Mouse (Mus musculus) bone marrow macrophage, adult 2 months (primary cell): ENCODE measurements around the gene Cadm1. TPM values are rescaled to one million over a fixed set of nuclear protein-coding genes. Genes with fewer than 3 reads are reported as not detected.

ENCODE experiments used
- H3K27ac ChIP-seq: 2 replicates; pipeline ENCODE4 v1.5.1; 2012; ENCODE audit warnings: low read depth, low read length; ENCODE audit not compliant: insufficient read depth
- H3K4me1 ChIP-seq: 2 replicates; pipeline ENCODE4 v1.6.1; 2012; ENCODE audit warnings: low read length; ENCODE audit not compliant: control insufficient read depth, insufficient read depth
- H3K4me3 ChIP-seq: 2 replicates; pipeline ENCODE4 v1.5.1; 2012; ENCODE audit warnings: mild to moderate bottlenecking, low read length, moderate library complexity; ENCODE audit not compliant: insufficient read depth
- CTCF ChIP-seq: IDR thresholded peaks from 2 replicates; pipeline ENCODE4 v1.5.1; 2012; ENCODE audit warnings: low read depth, mild to moderate bottlenecking, low read length, moderate library complexity
- POLR2A ChIP-seq: IDR thresholded peaks from 2 replicates; pipeline ENCODE4 v1.6.1; 2012; ENCODE audit warnings: mild to moderate bottlenecking, low read depth, low read length, borderline replicate concordance
- polyA plus RNA-seq: library from polyadenylated mRNA; stranded (reverse); fragments of >200 nt; gene quantifications from 2 replicates; pipeline ENCODE4 v1.2.4, GENCODE M21; 2012; ENCODE audit not compliant: missing spikeins, insufficient read depth, insufficient read length

Gene Cadm1
- polyA plus RNA-seq, 1 experiment: 146 TPM

DNA sequence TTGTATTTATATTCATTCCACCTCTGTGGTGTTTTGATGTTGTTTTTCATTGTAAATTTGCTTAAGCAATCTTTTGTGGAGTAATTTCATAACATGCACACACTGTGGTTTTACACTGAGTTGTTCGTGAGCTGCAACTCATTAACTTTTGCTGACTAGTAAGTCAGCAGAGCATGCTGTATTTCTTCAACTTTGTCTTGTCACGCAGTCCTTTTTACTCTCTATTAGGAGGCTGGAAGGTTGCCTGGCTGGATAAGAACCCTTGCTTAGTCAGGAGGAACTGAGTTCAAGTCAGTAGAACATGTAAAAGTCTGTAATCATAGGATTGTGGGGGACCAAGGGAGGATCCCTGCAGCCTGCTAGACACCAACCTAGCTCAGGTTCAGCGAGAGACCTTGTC is 185.4 kb downstream of the Cadm1 start:
- peaks cover 83% of the 10 kb centered on the region for H3K4me1 ChIP-seq
- peak overlapping the region; percentile 97 for H3K27ac ChIP-seq
- no peak for TF ChIP-seq POLR2A
- TF ChIP-seq CTCF: no peak
- H3K4me3 ChIP-seq: no peak overlapping the region

GRCm38 (mm10) chr9:47716883-47717282 is 186.9 kb downstream of the Cadm1 start:
- no peak for TF ChIP-seq CTCF
- TF ChIP-seq POLR2A: no peak
- Histone ChIP-seq H3K4me1 (peaks cover 78% of the 10 kb centered on the region), H3K4me3 (no peak overlapping the region), H3K27ac (peak overlapping the region; percentile 97)

DNA sequence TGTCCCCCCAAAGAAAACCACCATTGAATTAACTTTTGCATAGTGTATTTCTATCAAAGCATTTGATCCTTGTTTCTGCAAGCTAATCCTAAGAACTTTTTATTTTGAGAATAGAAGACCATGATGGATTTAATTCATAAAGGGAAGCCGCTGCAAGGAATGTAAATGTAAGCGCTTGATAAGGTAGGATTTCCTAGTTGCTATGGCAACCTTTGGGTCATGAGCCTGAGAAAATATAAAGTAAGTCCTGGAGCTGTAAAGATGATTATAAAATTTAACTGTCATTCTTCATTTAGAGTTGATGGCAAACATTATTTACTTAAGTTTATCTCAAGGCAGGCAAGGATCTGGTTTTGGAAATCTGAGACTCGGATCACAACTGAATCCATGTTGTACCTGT is 197.6 kb downstream of the Cadm1 start:
- Histone ChIP-seq H3K4me1 (peaks cover 53% of the 10 kb centered on the region), H3K4me3 (no peak overlapping the region), H3K27ac (no peak overlapping the region)
- TF ChIP-seq CTCF (no peak), POLR2A (no peak)

- no peak overlapping the region for H3K4me3 ChIP-seq
- H3K27ac ChIP-seq: 0 out of 2 replicates have a peak overlapping the region, but pooled peaks have one; percentile 30
- peaks cover 57% of the 10 kb centered on the region for H3K4me1 ChIP-seq
- TF ChIP-seq CTCF: no peak
- TF ChIP-seq POLR2A: no peak
These were observed 198.9 kb downstream of the Cadm1 start for GRCm38 (mm10) chr9:47728852-47729251.

- Histone ChIP-seq H3K4me3 (no peak overlapping the region), H3K27ac (no peak overlapping the region), H3K4me1 (peaks cover 67% of the 10 kb centered on the region)
- TF ChIP-seq CTCF (no peak), POLR2A (no peak)
These were observed 200.3 kb downstream of the Cadm1 start for GRCm38 (mm10) chr9:47730247-47730646.

DNA sequence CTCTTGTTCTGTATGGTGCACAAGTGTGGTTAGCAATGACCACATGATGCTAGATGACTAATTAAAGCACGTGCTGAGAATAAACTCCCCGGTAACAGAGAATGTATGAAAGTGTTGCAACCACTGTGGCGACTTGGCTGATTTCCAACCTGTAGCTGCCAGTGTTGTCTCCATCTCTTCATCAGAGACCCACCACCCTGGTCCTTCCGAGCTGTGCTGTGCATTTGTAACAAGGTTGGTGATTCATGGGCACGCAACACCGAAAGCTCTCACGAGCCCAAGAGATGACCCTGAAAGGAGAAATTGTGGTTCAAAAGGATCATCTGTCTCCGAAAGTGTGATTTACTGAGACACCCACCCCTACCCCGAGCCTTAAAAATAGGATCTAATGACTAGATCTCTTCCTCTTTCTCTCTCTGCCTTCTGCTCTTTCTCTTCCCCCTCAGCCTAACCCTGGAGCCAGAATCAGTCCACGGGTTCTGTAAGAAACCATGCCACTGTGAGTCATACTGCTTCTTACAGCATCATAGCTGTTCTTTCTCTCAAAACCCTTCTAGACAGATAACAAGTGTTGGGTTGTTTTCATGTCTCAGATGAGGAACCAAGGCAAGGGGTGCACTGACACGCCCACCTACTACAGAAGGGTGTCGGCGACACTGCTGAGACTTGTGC is 203.9 kb downstream of the Cadm1 start:
- TF ChIP-seq POLR2A (no peak), CTCF (no peak)
- peak overlapping the region; percentile 98 for H3K27ac ChIP-seq
- peaks cover 78% of the 10 kb centered on the region for H3K4me1 ChIP-seq
- peak overlapping the region; percentile 7; the same call in 1 of the 2 replicates for H3K4me3 ChIP-seq

DNA sequence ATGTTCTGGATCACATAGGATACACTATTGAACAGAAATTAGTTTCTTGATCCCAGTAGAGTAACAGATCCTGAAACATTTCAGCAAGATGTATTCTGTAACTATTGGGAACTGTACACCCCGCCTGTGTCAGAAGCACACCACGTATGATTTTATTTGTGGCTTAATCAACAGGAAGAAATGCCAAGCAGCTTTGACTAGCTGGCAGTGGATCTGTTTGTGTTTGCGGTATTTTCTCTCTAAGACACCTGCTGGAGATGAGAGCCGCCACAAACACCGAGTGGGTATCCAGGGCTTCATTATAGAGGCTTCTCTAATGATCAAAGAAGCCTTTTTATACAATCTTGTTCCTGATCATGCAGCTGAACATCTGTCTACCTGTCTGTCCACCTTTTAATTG is 204.9 kb downstream of the Cadm1 start:
- Histone ChIP-seq H3K27ac (peak overlapping the region; percentile 98), H3K4me3 (no peak overlapping the region), H3K4me1 (peaks cover 81% of the 10 kb centered on the region)
- TF ChIP-seq POLR2A (no peak), CTCF (no peak)

- no peak for TF ChIP-seq POLR2A
- no peak for TF ChIP-seq CTCF
- Histone ChIP-seq H3K4me3 (no peak overlapping the region), H3K27ac (peak overlapping the region; percentile 52)
These were observed 208.8 kb downstream of the Cadm1 start for GRCm38 (mm10) chr9:47738799-47739198.

GRCm38 (mm10) chr9:47739276-47739675 is 209.3 kb downstream of the Cadm1 start:
- TF ChIP-seq POLR2A: no peak
- TF ChIP-seq CTCF: no peak
- Histone ChIP-seq H3K4me3 (no peak overlapping the region), H3K27ac (peak overlapping the region; percentile 52), H3K4me1 (peaks cover 88% of the 10 kb centered on the region)

More at GRCm38 (mm10) chr9:47738799-47739198, 208.8 kb downstream of the Cadm1 start:
- peaks cover 84% of the 10 kb centered on the region for H3K4me1 ChIP-seq

- peaks cover 82% of the 10 kb centered on the region for H3K4me1 ChIP-seq
- no peak overlapping the region for H3K4me3 ChIP-seq
- H3K27ac ChIP-seq: no peak overlapping the region
- no peak for TF ChIP-seq POLR2A
These were observed 211.8 kb downstream of the Cadm1 start for GRCm38 (mm10) chr9:47741751-47742150.
